Mouse (Mus musculus) heart, embryonic 12.5 days (tissue): ENCODE data around the gene Jund. TPM values are rescaled to one million over a fixed set of nuclear protein-coding genes. Genes with fewer than 3 reads are reported as not detected.
A peak's percentile ranks its signal among the peaks of the same experiment; 100 is the strongest.

Source experiments
- ATAC-seq: fragments of 200-750 bp; cut with Nextera tagmentation; 2 replicates; pipeline ENCODE4 v1.8.0; 2017; ENCODE audit warnings: moderate TSS enrichment, moderate library complexity; ENCODE audit not compliant: insufficient number of reproducible peaks, low FRiP score
- H3K27ac ChIP-seq: fragments of 300-500 bp; sonication (generic); 2 replicates; pipeline ENCODE4 v1.5.1; 2016; ENCODE audit warnings: mild to moderate bottlenecking, moderate library complexity; ENCODE audit not compliant: poor library complexity, severe bottlenecking
- H3K27me3 ChIP-seq: fragments of 300-500 bp; sonication (generic); replicated peaks from 2 replicates; pipeline ENCODE4 v1.6.1; 2016; ENCODE audit warnings: mild to moderate bottlenecking, moderate library complexity
- H3K36me3 ChIP-seq: fragments of 300-500 bp; sonication (generic); 2 replicates; pipeline ENCODE4 v1.6.1; 2016; ENCODE audit warnings: mild to moderate bottlenecking, moderate library complexity
- H3K4me1 ChIP-seq: fragments of 300-500 bp; sonication (generic); replicated peaks from 2 replicates; pipeline ENCODE4 v1.6.1; 2016; ENCODE audit warnings: mild to moderate bottlenecking
- H3K4me2 ChIP-seq: fragments of 300-500 bp; sonication (generic); 2 replicates; pipeline ENCODE4 v1.6.1; 2016; ENCODE audit warnings: mild to moderate bottlenecking, moderate library complexity
- H3K4me3 ChIP-seq: fragments of 300-500 bp; sonication (generic); 2 replicates; pipeline ENCODE4 v1.5.1; 2016; ENCODE audit warnings: mild to moderate bottlenecking
- H3K9ac ChIP-seq: fragments of 300-500 bp; sonication (generic); 2 replicates; pipeline ENCODE4 v1.6.1; 2016; ENCODE audit warnings: mild to moderate bottlenecking, moderate library complexity
- H3K9me3 ChIP-seq: fragments of 300-500 bp; sonication (generic); replicated peaks from 2 replicates; pipeline ENCODE4 v1.6.1; 2016; ENCODE audit warnings: mild to moderate bottlenecking, moderate library complexity
- whole genome bisulfite sequencing: fragments of 180-500 bp; shearing (Covaris S2); methylation state at CpG from one replicate; pipeline ENCODE4 v1.1.7; 2016; 5-methylcytosine and 5-hydroxymethylcytosine counted together
- polyA plus RNA-seq: library from polyadenylated mRNA; unstranded; fragments of >200 nt; fragmentation: Nextera tagmentation; extraction: Ambion mirVana; gene quantifications from 2 replicates; pipeline ENCODE4 v1.2.1, GENCODE M21; 2016

The Jund gene
- polyA plus RNA-seq, 1 experiment from 2014 or later: 183 TPM

DNA sequence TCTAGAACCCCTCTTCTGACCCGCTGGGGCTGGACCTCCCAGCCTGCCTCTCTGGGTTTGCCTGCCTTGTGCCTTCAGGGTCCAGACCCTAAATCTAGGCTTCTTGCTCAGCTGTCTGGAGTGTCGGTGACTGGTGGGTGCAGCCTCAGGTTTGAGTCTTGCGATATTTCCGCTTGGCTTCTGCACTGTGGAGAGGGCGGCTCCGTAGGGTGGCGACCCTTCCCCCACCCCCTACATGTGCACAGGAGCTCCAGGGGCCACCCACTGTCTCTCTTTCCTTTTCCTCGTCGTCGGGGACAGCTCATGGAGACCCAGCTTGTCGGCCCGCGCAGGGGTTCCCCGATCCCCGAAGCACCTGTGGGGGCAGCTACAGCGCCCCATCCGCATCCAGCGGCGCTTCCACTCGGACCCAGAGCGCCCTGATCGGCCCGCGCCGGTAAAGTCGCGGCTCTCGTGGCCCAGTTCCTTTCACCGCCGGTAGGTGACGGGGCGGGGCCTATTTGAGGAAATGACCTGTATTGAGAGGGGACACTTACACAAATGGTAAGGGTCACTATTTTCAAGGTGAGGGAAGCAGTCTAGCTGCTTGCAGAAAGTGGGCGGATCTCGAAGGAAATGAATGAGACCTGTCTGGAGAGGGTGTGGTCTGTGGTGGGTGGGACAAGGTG, 31.2 kb downstream of the Jund start:
- H3K4me2 ChIP-seq: peak overlapping the region; percentile 65
- peak overlapping the region; percentile 39 for H3K4me3 ChIP-seq
- peaks cover 74% of the 10 kb centered on the region for H3K27me3 ChIP-seq
- H3K36me3 ChIP-seq: no peaks in the 10 kb centered on the region
- no peaks in the 10 kb centered on the region for H3K9me3 ChIP-seq
- H3K4me1 ChIP-seq: peaks cover 6% of the 10 kb centered on the region
- ATAC-seq: peak; percentile 29; the same call in 1 of the 2 replicates
- no peak overlapping the region for H3K27ac ChIP-seq
- H3K9ac ChIP-seq: no peak overlapping the region
- 3% methylated on average over 34 of the region's 34 CpGs for WGBS

DNA sequence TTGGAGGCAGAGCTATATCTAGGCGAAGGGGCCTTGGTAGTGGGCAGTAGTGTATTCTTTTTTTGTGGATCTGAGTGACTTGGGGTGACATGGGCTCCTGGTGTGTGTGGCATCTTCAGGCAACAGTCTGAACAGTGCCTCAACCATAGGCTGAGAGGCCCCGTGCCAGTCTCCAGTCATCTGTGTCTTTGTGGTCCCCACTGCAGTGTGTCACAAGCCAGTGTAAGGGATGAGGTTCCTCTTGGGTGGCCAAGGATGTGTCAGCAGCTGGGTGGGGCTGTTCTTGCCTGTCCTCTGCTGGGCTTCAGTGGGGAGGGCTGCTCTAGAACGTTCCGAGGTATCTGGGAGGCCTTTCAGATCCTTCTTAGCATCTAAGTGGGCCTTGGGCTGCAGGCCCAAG, 32.2 kb downstream of the Jund start:
- WGBS: 81% methylated on average over 4 of the region's 4 CpGs
- H3K4me1 ChIP-seq: peaks cover 6% of the 10 kb centered on the region
- ATAC-seq: no peak

DNA sequence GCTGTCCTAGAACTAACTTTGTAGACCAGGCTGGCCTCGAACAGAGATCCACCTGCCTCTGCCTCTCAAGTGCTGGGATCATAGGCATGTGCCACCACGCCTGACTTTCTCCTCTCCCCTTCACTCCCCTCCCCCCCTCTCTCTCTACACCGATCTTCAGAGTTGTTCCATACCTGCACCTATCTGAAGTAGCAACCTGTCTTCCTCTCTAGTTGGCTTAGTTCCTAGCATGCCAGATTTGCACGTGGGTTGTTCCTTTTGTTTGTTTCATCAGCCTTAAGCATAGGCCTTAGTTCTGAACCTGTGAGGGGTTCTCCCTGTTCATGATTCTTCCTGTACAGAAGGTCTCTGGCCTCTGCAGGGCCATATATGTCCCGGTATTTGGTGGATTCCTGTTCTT, 39.0 kb downstream of the Jund start:
- Histone ChIP-seq H3K27ac (no peak overlapping the region), H3K4me3 (no peak overlapping the region), H3K27me3 (peaks cover 33% of the 10 kb centered on the region), H3K9ac (no peak overlapping the region), H3K4me2 (no peak overlapping the region), H3K4me1 (peaks cover 20% of the 10 kb centered on the region), H3K9me3 (no peaks in the 10 kb centered on the region), H3K36me3 (no peaks in the 10 kb centered on the region)
- WGBS: 63% methylated on average over 5 of the region's 5 CpGs
- no peak for ATAC-seq

More for the DNA sequence above, 32.2 kb downstream of the Jund start:
- no peaks in the 10 kb centered on the region for H3K9me3 ChIP-seq
- H3K36me3 ChIP-seq: no peaks in the 10 kb centered on the region
- H3K4me2 ChIP-seq: no peak overlapping the region
- H3K4me3 ChIP-seq: no peak overlapping the region
- no peak overlapping the region for H3K27ac ChIP-seq
- H3K9ac ChIP-seq: no peak overlapping the region
- H3K27me3 ChIP-seq: peaks cover 70% of the 10 kb centered on the region

DNA sequence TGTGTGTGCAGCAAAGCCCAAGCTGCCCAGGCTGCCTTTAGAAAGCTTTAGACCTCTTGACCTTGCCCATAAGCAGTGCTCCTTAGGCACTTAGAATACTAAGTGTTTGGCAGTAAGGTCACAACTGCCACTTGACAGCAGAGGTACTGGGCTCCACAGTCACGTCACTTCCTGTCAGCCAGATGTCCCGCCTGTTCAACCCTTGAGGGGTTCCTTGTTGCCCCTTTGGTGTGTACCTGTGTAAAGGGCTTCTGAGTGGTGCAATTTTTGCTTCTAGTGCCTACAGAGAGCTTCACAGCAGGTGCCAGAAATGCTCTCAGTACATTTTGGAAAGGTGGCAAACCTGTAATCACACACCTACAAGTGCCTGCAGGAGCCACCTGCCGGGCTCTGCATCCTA, 39.5 kb downstream of the Jund start:
- peaks cover 37% of the 10 kb centered on the region for H3K27me3 ChIP-seq

DNA sequence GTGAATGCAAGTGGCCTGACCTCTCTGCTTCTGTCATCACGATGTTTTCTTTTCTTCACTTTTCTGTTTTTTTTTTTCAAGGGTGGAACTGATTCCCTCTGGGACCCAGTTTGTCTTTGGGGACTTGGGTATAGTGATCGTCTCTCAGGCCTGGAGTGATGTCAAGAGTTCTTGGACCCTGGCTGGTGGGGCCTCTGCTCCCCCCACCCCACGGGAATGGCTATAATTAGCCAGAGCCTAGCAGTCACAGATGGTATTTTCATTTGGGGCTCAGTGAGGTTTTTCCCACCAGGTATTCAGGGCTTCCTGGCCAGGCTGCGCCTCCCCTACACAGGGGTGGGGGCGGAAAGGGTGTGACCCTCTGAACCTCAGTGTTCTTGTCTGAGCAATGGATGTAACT, 42.9 kb downstream of the Jund start:
- Histone ChIP-seq H3K36me3 (no peaks in the 10 kb centered on the region), H3K9me3 (no peaks in the 10 kb centered on the region), H3K27ac (no peak overlapping the region), H3K4me2 (no peak overlapping the region), H3K4me3 (no peak overlapping the region), H3K4me1 (peaks cover 33% of the 10 kb centered on the region), H3K9ac (no peak overlapping the region), H3K27me3 (peaks cover 68% of the 10 kb centered on the region)
- WGBS: 42% methylated on average over 5 of the region's 5 CpGs
- no peak for ATAC-seq

More for the DNA sequence above, 39.5 kb downstream of the Jund start:
- Histone ChIP-seq H3K4me3 (no peak overlapping the region), H3K27ac (no peak overlapping the region), H3K36me3 (no peaks in the 10 kb centered on the region), H3K9me3 (no peaks in the 10 kb centered on the region), H3K9ac (no peak overlapping the region), H3K4me1 (peaks cover 25% of the 10 kb centered on the region), H3K4me2 (no peak overlapping the region)
- ATAC-seq: no peak
- 50% methylated on average over 3 of the region's 3 CpGs for WGBS

DNA sequence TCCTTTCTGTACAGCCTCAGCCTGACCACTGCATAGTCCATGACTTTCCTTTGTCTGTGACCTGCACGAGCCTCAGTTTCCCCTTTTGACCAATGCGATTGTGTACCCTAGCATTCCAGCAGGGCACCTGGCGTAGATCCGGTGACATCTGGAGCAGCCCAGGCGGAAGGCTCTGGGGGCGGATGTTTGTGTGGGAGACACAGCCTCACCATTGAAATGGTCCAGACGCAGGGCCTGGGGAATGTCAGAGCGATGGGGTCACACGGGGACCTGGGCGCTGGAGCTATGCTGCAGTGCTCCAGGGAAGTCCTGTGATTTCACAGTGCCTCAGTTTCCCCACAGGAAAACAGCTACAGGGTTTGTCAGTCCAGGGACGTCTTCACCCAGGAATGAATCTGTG, 43.4 kb downstream of the Jund start:
- H3K4me1 ChIP-seq: peaks cover 33% of the 10 kb centered on the region
- no peak overlapping the region for H3K27ac ChIP-seq
- WGBS: 28% methylated on average over 11 of the region's 11 CpGs
- 0 out of 2 replicates have a peak overlapping the region, but pooled peaks have one; percentile 0 for H3K4me2 ChIP-seq
- H3K36me3 ChIP-seq: no peaks in the 10 kb centered on the region
- no peak overlapping the region for H3K4me3 ChIP-seq
- ATAC-seq: no peak
- no peak overlapping the region for H3K9ac ChIP-seq
- peaks cover 69% of the 10 kb centered on the region for H3K27me3 ChIP-seq
- H3K9me3 ChIP-seq: no peaks in the 10 kb centered on the region

DNA sequence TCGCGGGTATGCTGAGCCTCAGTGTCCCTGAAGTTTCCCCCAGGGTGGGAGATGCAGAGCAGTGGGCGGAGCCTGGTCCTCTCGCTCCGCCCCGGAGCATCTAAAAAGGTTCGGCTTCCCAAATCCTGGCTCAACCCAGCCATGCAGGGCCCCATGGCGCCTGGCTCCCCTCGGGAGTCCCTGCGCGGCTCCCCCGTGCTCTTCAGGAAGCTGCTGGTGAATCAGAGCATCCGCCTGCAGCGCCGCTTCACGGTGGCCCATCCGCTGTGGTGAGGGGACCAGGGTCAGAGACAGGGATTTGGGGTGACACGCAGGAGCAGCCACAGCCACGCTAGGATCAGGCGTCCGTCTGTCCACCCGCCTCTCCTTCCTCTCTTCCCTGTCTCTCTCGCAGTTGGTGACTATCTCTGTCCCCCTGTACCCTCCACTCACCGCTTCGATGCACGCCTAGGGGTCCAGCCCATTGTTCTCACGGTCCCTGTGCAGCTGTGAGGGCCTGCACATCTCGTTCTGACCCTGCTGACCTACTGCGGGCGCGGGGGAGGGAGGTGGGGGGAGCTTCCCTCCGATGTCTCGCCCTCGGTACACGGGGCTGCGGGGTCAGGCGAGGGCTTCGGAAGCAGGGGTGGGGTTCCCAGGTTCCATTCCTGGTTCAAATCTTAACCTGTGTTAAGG, 44.4 kb downstream of the Jund start:
- H3K9ac ChIP-seq: no peak overlapping the region
- no peaks in the 10 kb centered on the region for H3K36me3 ChIP-seq
- ATAC-seq: no peak
- H3K4me2 ChIP-seq: peak overlapping the region; percentile 60
- WGBS: 3% methylated on average over 38 of the region's 38 CpGs
- peak overlapping the region; percentile 17 for H3K4me3 ChIP-seq
- H3K4me1 ChIP-seq: peaks cover 33% of the 10 kb centered on the region
- peaks cover 73% of the 10 kb centered on the region for H3K27me3 ChIP-seq
- no peaks in the 10 kb centered on the region for H3K9me3 ChIP-seq
- H3K27ac ChIP-seq: no peak overlapping the region

DNA sequence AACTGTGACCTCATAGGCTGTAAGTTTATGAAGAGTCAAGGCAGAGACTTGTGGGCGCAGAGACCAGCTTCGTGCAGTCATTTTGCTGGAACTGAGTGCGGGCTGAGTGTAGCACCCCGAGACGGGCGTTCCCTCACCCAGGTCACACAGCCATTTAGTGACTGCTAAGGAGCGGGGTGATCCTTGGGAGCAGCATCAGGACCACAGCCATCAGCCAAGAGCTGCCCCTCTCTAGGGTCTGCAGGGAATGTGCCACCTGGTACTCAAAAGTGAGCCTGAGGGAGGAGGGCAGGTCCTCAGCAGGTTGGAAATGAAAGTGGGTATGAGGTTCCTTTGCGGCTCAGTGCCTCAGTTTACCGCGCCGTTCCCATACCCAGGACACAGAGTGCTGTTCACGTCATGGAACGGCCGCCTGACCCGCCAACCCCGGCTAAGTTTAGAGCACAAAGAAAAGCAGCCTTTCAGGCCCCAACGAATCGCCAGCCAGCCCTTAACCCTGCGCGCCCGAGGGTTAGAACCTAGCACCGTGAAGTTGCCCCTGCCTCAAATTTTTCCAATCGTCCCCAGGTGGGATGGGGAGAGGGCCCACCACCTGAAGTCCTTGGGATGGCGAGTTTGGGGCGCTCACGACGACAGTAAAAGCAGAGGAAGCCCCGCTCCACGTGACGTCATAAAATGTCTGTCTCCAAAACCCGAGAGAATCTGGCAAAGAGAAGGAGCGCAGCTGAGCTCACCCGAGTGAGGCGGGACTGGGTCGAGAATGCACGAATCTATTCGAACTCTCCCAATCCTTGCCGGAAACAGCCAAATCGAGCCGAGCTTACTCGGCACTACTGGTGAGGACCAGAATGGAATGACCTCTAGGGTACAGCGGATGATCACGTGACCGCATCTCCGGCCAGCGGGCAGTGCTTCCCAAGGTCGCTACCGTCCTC, 45.2 kb downstream of the Jund start:
- Histone ChIP-seq H3K27ac (no peak overlapping the region), H3K4me1 (peaks cover 33% of the 10 kb centered on the region), H3K9ac (no peak overlapping the region), H3K9me3 (no peaks in the 10 kb centered on the region), H3K4me3 (peak overlapping the region; percentile 35), H3K36me3 (no peaks in the 10 kb centered on the region), H3K27me3 (peaks cover 77% of the 10 kb centered on the region), H3K4me2 (peak overlapping the region; percentile 60)
- WGBS: 5% methylated on average over 48 of the region's 48 CpGs
- ATAC-seq: no peak

DNA sequence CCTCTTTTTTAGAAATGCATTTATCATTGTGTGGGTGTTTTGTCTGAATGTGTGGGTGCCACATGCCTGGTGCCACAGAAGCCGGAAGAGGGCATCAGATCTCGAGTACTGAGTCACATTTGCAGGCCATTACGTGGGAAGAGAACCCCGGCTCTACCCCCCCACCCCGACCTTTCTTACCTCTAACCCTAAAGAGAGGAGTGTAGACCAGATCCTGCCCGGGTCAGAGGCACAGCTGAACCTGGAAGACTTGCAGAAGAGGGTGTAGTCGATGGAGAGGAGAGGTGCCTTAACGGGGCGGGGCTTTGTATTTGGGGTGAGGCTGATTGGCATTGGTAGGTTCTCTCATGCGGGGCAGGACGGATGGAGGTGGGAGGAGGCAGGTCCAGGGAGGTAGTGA, 46.1 kb downstream of the Jund start:
- Histone ChIP-seq H3K36me3 (no peaks in the 10 kb centered on the region), H3K4me1 (peaks cover 33% of the 10 kb centered on the region), H3K4me3 (no peak overlapping the region), H3K27me3 (peaks cover 86% of the 10 kb centered on the region), H3K9ac (no peak overlapping the region), H3K4me2 (no peak overlapping the region), H3K9me3 (no peaks in the 10 kb centered on the region), H3K27ac (no peak overlapping the region)
- WGBS: 47% methylated on average over 11 of the region's 11 CpGs
- ATAC-seq: no peak

DNA sequence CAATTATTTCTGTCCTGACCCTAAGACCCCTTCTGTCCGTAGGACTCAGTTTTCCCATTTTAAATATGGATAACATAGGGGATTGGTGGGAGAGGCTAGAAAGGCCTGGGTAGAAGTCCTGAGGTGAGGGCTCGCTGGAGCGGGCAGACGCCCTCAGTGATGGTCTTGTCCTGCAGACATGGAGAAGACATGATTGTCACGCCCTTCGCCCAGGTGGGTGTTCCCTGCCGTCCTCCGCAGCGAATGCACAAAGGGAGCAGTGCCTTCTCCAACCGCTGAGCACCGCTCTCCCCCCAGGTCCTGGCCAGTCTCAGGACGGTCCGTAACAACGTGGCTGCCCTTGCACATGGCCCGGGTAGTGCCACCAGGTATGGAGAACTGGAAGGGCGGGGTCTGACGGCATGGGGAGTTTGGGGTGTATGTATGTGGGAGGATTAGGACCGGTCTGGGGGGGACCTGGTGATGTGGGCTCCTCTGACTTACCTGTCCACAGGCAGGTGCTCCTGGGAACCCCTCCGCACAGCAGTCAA, 47.0 kb downstream of the Jund start:
- H3K4me3 ChIP-seq: no peak overlapping the region
- H3K9me3 ChIP-seq: no peaks in the 10 kb centered on the region
- H3K4me2 ChIP-seq: no peak overlapping the region
- H3K9ac ChIP-seq: no peak overlapping the region
- H3K36me3 ChIP-seq: no peaks in the 10 kb centered on the region
- ATAC-seq: no peak
- WGBS: 49% methylated on average over 19 of the region's 19 CpGs
- no peak overlapping the region for H3K27ac ChIP-seq
- peaks cover 90% of the 10 kb centered on the region for H3K27me3 ChIP-seq
- H3K4me1 ChIP-seq: peaks cover 32% of the 10 kb centered on the region

DNA sequence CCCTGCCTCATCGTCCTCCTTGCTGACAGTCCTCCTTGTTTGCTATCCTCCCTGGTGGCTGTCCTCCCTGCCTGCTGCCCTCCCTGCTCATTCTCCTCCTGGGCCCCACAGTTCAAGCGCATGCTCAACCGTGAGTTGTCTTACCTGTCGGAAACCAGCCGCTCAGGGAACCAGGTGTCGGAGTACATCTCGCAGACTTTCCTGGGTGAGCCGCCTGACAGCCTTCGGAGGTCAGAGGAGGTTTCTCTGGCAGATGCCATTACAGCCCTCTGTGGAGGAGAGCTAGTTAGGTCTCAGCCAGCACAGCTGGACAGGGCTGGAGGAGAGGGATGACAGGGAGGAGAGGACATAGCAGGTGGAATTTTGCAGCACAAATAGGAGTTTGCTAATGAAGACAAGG, 47.9 kb downstream of the Jund start:
- Histone ChIP-seq H3K4me1 (peaks cover 23% of the 10 kb centered on the region), H3K9me3 (no peaks in the 10 kb centered on the region), H3K4me2 (no peak overlapping the region), H3K27ac (no peak overlapping the region), H3K27me3 (peaks cover 90% of the 10 kb centered on the region), H3K4me3 (no peak overlapping the region), H3K9ac (no peak overlapping the region), H3K36me3 (no peaks in the 10 kb centered on the region)
- ATAC-seq: no peak
- WGBS: 52% methylated on average over 9 of the region's 9 CpGs
